Mouse (Mus musculus) kidney, embryonic 15.5 days (tissue): Measurements from ENCODE around the gene Apoc4. TPM values are rescaled to one million over a fixed set of nuclear protein-coding genes. Genes with fewer than 3 reads are reported as not detected.
"Not testable (repeated sequence)": the region's sequence is repeated elsewhere in the genome, so short reads cannot be mapped to it uniquely, and the experiment has no call there.

Experiments used
- ATAC-seq: fragments of 200-750 bp; cut with Nextera tagmentation; replicated peaks from 2 replicates; pipeline ENCODE4 v1.8.0; 2017; ENCODE audit warnings: moderate TSS enrichment; ENCODE audit not compliant: low FRiP score
- H3K27ac ChIP-seq: fragments of 300-500 bp; sonication (generic); 2 replicates; pipeline ENCODE4 v1.5.1; 2015; ENCODE audit warnings: mild to moderate bottlenecking, inconsistent platforms
- H3K27me3 ChIP-seq: fragments of 300-500 bp; sonication (generic); 2 replicates; pipeline ENCODE4 v1.6.1; 2015; ENCODE audit warnings: inconsistent platforms
- H3K36me3 ChIP-seq: fragments of 300-500 bp; sonication (generic); 2 replicates; pipeline ENCODE4 v1.6.1; 2015; ENCODE audit warnings: inconsistent platforms
- H3K4me1 ChIP-seq: fragments of 300-500 bp; sonication (generic); 2 replicates; pipeline ENCODE4 v1.6.1; 2015; ENCODE audit warnings: inconsistent platforms
- H3K4me2 ChIP-seq: fragments of 300-500 bp; sonication (generic); 2 replicates; pipeline ENCODE4 v1.6.1; 2015; ENCODE audit warnings: moderate library complexity, mild to moderate bottlenecking, inconsistent platforms
- H3K4me3 ChIP-seq: fragments of 300-500 bp; sonication (generic); replicated peaks from 2 replicates; pipeline ENCODE4 v1.5.1; 2015; ENCODE audit warnings: mild to moderate bottlenecking, inconsistent platforms
- H3K9ac ChIP-seq: fragments of 300-500 bp; sonication (generic); 2 replicates; pipeline ENCODE4 v1.6.1; 2015; ENCODE audit warnings: mild to moderate bottlenecking, inconsistent platforms
- H3K9me3 ChIP-seq: fragments of 300-500 bp; sonication (generic); replicated peaks from 2 replicates; pipeline ENCODE4 v1.6.1; 2016; ENCODE audit warnings: inconsistent platforms
- WGBS: fragments of 180-500 bp; shearing (Covaris S2); methylation state at CpG from one replicate; pipeline ENCODE4 v1.1.7; 2015; ENCODE audit warnings: mixed read lengths; 5-methylcytosine and 5-hydroxymethylcytosine counted together
- polyA plus RNA-seq: library from polyadenylated mRNA; unstranded; fragments of >200 nt; fragmentation: Nextera tagmentation; extraction: Ambion mirVana; gene quantifications from 2 replicates; pipeline ENCODE4 v1.2.1, GENCODE M21; 2015

Apoc4 gene
- polyA plus RNA-seq, 1 experiment from 2014 or later = 6.6 TPM

DNA sequence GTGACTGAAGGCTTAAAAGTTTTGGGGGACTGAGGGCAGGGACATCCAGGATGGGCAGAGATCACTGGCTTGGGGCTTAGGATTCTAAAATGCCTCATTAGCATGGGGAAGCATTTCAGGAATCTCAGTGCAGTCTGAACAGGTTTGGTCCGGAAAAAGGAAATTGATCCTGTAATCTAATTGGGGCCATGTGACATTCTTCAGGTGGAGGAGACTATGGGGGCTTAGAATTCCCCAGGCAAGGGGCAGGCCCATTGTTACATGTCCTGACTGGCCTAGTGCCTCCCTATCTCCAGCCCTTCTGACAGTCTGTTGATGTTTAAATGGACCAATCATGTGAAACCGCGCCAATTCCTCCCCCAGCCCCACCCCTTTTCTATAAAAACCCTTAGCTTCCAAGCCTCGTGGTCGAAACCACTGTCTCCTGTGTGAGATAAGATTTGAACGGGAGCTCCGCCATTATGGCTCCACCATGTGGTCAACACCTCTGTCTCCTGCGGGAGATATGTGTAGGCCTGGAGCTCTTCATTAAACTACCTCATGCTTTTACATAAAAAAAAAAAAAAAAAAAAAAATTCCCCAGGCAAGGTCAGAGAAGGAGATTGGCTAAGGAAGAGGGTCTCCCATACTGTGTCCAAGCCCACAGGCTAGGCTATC, 5.8 kb upstream of the Apoc4 start:
- 74% methylated on average over 8 of the region's 8 CpGs for WGBS
- not testable (repeated sequence) for H3K9ac ChIP-seq, H3K27me3 ChIP-seq, H3K27ac ChIP-seq, ATAC-seq, H3K36me3 ChIP-seq, H3K4me2 ChIP-seq, H3K4me3 ChIP-seq, H3K9me3 ChIP-seq
- H3K4me1 ChIP-seq = peaks cover 17% of the 10 kb centered on the region

DNA sequence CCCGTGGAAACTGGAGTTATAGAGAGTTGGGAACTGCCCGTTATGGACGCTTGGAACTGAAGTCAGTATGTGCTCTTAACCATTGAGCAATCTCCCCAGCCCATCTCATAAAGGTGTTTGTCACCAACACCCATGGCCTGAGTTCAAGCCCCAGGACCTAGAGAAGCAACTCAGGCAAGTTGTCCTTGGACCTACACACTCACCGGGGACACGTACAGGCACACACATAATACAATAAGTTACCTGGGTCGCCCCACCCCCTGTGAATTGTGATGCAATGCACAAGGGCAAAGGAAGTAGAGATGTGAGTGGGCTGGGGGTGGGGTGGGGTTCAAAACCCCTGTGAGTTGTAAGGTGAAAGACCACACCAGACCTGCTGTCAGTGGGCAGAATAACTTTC, 5.2 kb upstream of the Apoc4 start:
- H3K4me2 ChIP-seq = no peak overlapping the region
- no peak overlapping the region for H3K4me3 ChIP-seq
- no peak for ATAC-seq
- peaks cover 12% of the 10 kb centered on the region for H3K4me1 ChIP-seq
- 75% methylated on average over 6 of the region's 6 CpGs for WGBS
- no peaks in the 10 kb centered on the region for H3K36me3 ChIP-seq
- H3K9me3 ChIP-seq = no peaks in the 10 kb centered on the region
- no peak overlapping the region for H3K27ac ChIP-seq
- H3K27me3 ChIP-seq = no peaks in the 10 kb centered on the region
- H3K9ac ChIP-seq = no peak overlapping the region

DNA sequence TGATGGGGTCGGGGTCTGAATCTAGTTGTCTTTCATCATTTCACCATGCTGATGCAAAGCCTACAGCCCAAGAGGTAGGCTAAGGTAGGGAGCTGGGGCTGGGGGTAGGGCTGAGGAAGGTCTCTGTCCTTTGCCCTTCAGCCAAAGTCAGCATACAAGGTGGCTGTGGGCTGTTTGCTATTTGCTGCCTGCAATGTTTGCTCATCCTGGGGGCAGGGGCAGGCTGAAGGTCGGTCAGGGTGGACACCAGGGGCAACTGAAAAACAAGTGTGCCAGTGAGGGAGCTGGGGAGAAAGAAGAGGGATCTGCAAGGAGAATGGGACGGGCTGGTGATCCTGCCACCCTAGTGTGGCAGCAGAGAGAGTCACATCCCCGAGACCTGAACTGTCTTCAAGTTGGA, 4.1 kb upstream of the Apoc4 start:
- no peaks in the 10 kb centered on the region for H3K27me3 ChIP-seq
- H3K27ac ChIP-seq = no peak overlapping the region
- peaks cover 10% of the 10 kb centered on the region for H3K4me1 ChIP-seq
- no peaks in the 10 kb centered on the region for H3K36me3 ChIP-seq
- ATAC-seq = no peak
- H3K9ac ChIP-seq = no peak overlapping the region
- H3K9me3 ChIP-seq = no peaks in the 10 kb centered on the region
- no peak overlapping the region for H3K4me2 ChIP-seq
- 57% methylated on average over 4 of the region's 4 CpGs for WGBS
- H3K4me3 ChIP-seq = no peak overlapping the region

DNA sequence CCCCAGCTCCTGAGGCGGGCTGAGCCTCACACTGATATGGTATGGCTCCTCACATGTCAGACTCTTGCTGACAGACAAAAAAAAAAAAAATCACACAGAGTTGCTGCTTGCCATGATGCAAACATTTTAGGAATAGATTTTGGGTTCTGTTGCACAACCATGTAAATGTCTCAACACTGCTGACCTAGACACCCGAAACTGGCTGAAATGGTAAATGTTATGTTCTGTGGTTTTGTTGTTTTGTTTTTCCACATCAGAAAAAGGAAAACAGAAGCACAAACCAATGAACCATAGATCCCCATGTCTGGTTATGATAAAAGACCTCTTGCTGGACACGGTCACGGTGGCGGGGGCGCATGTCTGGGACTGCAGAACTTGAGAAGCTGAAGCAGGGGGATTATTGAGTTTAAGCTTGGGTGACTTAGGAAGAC, 2.5 kb upstream of the Apoc4 start:
- no peak overlapping the region for H3K27ac ChIP-seq

DNA sequence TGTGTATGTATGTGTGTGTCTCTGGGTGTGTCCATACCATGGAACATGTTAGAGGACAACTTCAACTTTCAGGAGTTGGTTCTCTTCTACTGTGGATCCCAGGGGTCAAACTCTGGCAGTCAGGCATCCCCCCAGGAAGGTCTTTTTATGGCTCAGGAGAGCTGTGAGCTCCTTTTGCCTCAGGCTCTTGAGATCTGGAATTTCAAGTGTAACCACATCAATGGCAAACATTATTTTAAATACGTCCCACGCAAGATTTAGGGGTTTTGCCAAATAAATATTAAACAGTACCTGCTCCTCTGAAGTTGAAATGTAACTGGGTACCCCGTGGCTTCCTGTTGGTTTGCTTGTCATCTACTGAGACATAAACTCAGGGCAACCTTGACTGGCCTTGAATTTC, 1.7 kb upstream of the Apoc4 start:
- Histone ChIP-seq H3K4me1 (peaks cover 10% of the 10 kb centered on the region), H3K36me3 (no peaks in the 10 kb centered on the region), H3K27ac (no peak overlapping the region), H3K4me2 (no peak overlapping the region), H3K9ac (no peak overlapping the region), H3K27me3 (no peaks in the 10 kb centered on the region), H3K9me3 (no peaks in the 10 kb centered on the region), H3K4me3 (no peak overlapping the region)
- WGBS = 68% methylated on average over 3 of the region's 3 CpGs
- ATAC-seq = no peak

More for the DNA sequence above, 2.5 kb upstream of the Apoc4 start:
- H3K9ac ChIP-seq = no peak overlapping the region
- no peaks in the 10 kb centered on the region for H3K27me3 ChIP-seq
- H3K4me3 ChIP-seq = no peak overlapping the region
- no peak for ATAC-seq
- H3K4me2 ChIP-seq = no peak overlapping the region
- no peaks in the 10 kb centered on the region for H3K36me3 ChIP-seq
- H3K9me3 ChIP-seq = no peaks in the 10 kb centered on the region
- WGBS = 71% methylated on average over 6 of the region's 6 CpGs
- H3K4me1 ChIP-seq = peaks cover 10% of the 10 kb centered on the region

DNA sequence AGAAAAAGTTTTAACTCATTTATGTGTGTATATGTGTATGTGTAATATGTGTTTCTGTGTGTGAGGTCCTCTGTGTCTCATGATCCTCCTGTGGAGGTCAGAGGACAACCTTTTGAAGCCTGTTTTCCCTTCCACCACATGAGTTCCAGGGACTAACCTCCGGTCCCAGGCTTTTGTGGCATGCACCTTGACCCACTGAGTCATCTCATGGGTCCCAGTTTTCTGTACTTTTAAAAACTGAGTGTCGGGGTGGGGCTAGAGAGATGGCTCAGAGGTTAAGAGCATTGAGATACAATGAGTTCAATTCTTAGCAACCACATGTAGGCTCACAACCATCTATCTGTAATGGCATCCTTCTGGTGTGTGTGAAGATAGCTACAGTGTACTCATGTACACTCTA, 577 bp downstream of the Apoc4 start:
- WGBS = 74% methylated on average over 2 of the region's 2 CpGs
- H3K4me1 ChIP-seq = peaks cover 7% of the 10 kb centered on the region
- no peak for ATAC-seq

DNA sequence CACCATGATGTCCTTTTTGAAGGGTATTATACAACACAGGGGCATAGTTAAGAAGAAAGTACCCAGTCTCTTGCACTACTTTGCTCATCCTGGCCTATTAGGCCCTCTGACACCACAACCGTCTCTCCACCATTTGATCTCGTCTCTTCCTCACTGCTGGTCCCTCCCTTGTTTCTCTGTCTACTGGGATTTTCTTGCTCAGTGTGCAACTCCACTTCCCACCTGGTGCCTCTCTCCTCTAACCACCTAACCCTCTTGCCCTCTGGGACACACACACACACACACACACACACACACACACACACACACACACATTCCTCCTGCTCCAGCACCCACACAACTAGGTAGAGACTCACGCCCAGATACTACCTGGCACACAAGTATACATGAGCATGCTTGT, 2.4 kb downstream of the Apoc4 start:
- Histone ChIP-seq H3K4me2 (no peak overlapping the region), H3K9ac (no peak overlapping the region), H3K9me3 (no peaks in the 10 kb centered on the region), H3K4me3 (no peak overlapping the region), H3K36me3 (no peaks in the 10 kb centered on the region), H3K27ac (no peak overlapping the region), H3K4me1 (0 out of 2 replicates have a peak, but pooled peaks cover 3% of the 10 kb centered on the region), H3K27me3 (no peaks in the 10 kb centered on the region)
- ATAC-seq = no peak
- 85% methylated on average over 3 of the region's 3 CpGs for WGBS

More for the DNA sequence above, 577 bp downstream of the Apoc4 start:
- Histone ChIP-seq H3K4me3 (no peak overlapping the region), H3K4me2 (no peak overlapping the region), H3K36me3 (no peaks in the 10 kb centered on the region), H3K27me3 (no peaks in the 10 kb centered on the region), H3K27ac (no peak overlapping the region), H3K9ac (no peak overlapping the region), H3K9me3 (no peaks in the 10 kb centered on the region)

DNA sequence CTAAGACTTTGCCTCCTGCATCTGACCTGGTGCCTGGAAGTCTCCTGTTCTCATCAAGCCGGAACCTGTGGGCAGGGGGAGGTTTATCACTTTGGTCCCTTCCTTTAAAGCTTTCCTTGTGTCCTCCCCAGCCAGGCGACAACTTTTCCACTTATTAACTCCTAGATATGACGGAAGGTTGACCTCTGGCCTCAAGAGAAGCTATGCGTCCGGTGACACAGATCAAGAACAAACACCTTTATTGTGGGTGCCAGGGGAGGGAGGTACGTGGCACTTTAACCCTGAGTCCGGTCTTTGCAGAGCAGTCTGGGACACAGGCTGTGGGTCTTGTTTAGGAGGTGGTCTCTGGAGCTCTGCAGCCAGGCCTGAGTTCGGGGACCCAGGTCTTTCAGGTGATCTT, 3.4 kb downstream of the Apoc4 start, which contains the start of gene Apoc2:
Gene Apoc2, minus strand, starts transcription at position 70 of the 400 bp plus-strand sequence.
- H3K27ac ChIP-seq = no peak within 1 kb of the TSS
- H3K4me2 ChIP-seq = no peak within 1 kb of the TSS
- no peaks in the 10 kb centered on the region for H3K27me3 ChIP-seq
- no peak within 1 kb of the TSS for H3K4me3 ChIP-seq
- no peaks in the 10 kb centered on the region for H3K36me3 ChIP-seq
- H3K9me3 ChIP-seq = no peaks in the 10 kb centered on the region
- no peak for ATAC-seq
- no peak within 1 kb of the TSS for H3K9ac ChIP-seq
- H3K4me1 ChIP-seq = no peaks in the 10 kb centered on the region
- WGBS = 61% methylated on average over 8 of the region's 8 CpGs

DNA sequence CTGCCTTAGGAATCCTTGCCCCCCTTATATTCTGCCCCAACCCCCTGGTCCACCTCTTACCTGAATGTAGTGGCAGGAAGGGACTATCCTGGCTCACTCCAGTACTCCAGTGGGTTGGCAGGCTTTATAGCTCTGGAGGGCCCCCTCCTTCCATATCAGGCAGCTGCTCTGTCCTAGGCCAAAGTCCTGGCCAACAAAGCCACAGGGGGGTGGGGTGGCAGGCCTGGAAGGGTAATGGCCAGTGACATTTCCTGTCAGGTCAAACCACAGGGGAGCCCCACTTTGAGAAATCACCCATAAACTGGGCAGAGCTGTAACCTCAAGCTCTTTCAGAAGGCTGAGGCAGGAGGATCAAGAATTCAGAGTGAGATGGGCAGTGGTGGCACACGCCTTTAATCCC, 4.6 kb downstream of the Apoc4 start:
- no peak for ATAC-seq
- H3K27ac ChIP-seq = no peak overlapping the region
- no peak overlapping the region for H3K4me2 ChIP-seq
- no peaks in the 10 kb centered on the region for H3K36me3 ChIP-seq
- WGBS = 72% methylated on average over 1 of the region's 1 CpGs
- no peaks in the 10 kb centered on the region for H3K9me3 ChIP-seq
- H3K4me3 ChIP-seq = no peak overlapping the region
- no peak overlapping the region for H3K9ac ChIP-seq
- no peaks in the 10 kb centered on the region for H3K4me1 ChIP-seq
- no peaks in the 10 kb centered on the region for H3K27me3 ChIP-seq

DNA sequence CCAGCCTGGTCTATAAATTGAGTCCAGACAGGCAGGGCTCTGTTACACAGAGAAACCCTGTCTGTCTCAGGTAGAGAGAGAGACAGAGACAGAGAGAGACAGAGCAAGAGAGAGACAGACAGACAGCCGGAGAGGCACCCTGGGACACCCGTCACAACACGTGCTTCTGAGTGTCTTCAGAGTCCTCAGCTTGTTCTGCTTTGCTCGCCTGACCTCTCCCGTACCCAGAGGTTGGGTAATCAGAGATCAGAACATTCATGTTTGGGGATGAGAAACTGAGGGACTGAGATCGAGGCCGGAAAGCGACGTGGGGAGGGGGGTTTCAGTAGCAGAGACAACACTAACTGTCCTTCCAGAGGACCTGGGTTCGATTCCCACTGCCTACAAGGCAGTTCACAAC, 5.5 kb downstream of the Apoc4 start:
- H3K36me3 ChIP-seq = no peaks in the 10 kb centered on the region
- H3K9ac ChIP-seq = no peak overlapping the region
- H3K4me2 ChIP-seq = no peak overlapping the region
- H3K27me3 ChIP-seq = no peaks in the 10 kb centered on the region
- no peak overlapping the region for H3K27ac ChIP-seq
- H3K4me3 ChIP-seq = no peak overlapping the region
- WGBS = 83% methylated on average over 10 of the region's 10 CpGs
- no peak for ATAC-seq
- no peaks in the 10 kb centered on the region for H3K9me3 ChIP-seq
- H3K4me1 ChIP-seq = no peaks in the 10 kb centered on the region

DNA sequence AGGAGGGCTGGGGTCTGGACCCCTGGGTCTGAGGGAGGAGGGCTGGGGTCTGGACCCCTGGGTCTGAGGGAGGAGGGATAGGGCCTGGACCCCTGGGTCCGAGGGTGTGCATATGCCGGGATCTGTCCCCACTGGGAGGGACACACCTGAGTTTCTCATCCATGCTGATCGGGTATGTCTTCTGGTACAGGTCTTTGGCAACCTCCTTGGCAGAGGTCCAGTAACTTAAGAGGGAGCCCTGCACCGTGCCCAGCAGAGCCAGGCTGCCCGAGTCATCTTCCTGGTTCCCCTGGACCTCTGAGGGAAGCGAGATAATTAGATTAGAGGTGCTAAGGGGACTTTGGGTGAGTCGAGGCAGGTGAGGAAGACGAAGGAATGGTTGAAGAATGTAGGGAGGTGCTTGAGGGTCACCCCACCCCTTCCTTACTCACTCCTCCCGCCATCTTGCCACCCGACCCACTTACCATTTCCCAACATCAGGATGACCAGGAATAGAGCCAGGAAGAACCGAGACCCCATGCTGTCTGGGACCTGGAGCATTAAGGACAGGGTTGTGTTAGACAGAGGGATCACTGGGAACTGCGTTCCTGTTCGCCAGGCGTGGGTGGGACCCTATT, 8.1 kb downstream of the Apoc4 start:
- H3K4me2 ChIP-seq = no peak overlapping the region
- H3K9me3 ChIP-seq = no peaks in the 10 kb centered on the region
- H3K4me1 ChIP-seq = peaks cover 5% of the 10 kb centered on the region
- no peak for ATAC-seq
- no peaks in the 10 kb centered on the region for H3K36me3 ChIP-seq
- WGBS = 61% methylated on average over 14 of the region's 14 CpGs
- no peaks in the 10 kb centered on the region for H3K27me3 ChIP-seq
- H3K4me3 ChIP-seq = no peak overlapping the region
- H3K9ac ChIP-seq = no peak overlapping the region
- H3K27ac ChIP-seq = no peak overlapping the region

DNA sequence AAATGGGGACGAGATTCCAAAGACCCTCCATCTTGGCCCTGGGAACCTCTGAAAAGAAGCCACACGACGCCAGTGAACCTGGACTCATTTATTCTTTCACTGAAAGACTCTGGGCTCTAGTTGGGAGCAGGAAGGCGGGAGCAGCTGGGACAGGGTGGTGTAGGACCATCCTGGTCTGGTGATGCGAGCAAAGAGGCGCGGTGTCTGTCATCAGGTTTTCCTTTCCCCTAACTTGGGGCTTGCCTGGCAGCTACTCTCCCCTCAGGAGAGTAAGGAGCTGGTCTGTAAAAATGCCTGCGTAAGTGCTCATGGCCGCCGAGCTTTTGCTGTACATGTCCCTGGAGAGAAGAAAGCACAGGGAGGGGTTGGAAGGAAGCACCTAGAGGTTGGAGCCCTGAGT, 9.8 kb downstream of the Apoc4 start:
- no peak for ATAC-seq
- H3K9me3 ChIP-seq = no peaks in the 10 kb centered on the region
- no peak overlapping the region for H3K9ac ChIP-seq
- H3K27me3 ChIP-seq = no peaks in the 10 kb centered on the region
- no peaks in the 10 kb centered on the region for H3K36me3 ChIP-seq
- H3K4me3 ChIP-seq = no peak overlapping the region
- no peak overlapping the region for H3K4me2 ChIP-seq
- WGBS = 68% methylated on average over 10 of the region's 10 CpGs
- H3K27ac ChIP-seq = no peak overlapping the region
- H3K4me1 ChIP-seq = peaks cover 6% of the 10 kb centered on the region
